Mouse (Mus musculus): Measurements from ENCODE around the gene Boll.

GRCm38 (mm10) chr1:55225398-55225797 is 137.9 kb downstream of the Boll start:
- no peak for TF ChIP-seq POLR2A (IDR thresholded peaks at IDR 0.05; ENCODE audit: insufficient read depth, low read depth, low read length)
- no peak for TF ChIP-seq CTCF (IDR thresholded peaks at IDR 0.05; ENCODE audit: insufficient read depth, low read depth, low read length)

Measured in olfactory bulb, adult 2 months (tissue).